Comparison of ENCODE assay signal across 8 mouse cellular contexts in the genomic region with DNA sequence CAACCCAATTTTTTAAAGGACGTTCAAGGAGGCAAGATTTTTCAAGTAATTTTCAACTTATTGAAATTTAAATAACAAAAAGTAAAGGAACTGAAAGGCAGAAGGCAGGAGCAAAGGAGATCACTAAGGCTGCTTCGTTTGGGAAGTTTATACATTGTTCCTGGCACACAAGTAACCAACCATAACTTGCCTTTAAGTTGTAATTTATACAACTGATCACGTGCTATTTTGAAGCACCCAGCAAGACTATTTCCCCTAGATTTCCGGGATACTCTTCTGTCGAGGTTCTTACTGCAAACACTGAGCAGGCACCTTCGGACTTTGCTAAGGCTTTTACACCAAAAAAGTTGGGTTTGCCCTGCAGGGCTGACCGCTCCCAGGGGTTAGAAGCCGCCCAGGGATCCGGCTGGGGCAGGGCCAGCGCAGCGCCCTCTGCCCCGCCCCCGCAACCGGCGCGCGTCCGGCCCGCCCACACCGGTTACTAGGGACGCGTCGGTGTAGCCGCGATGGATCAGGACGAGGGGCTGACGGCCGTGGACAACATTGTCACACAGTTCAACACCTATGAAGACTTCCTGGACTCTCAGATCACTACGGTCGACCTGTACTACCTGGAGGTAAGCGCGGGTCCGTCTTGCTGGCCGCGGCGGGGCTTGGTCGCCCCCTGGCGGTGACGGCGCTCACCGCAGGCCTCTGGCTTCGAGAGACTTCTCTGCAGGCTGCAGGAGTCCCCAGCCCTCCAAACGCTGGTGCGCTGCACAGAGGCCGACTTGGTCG. TPM values are rescaled to one million over a fixed set of nuclear protein-coding genes. Genes with fewer than 3 reads are reported as not detected.
A peak's percentile ranks its signal among the peaks of the same experiment; 100 is the strongest.
DNase-seq lines count a peak whose midpoint lies in the region; ATAC-seq lines count a peak whose summit lies in the region.

A gene (plus strand): TSS at position 457 of the 777 bp plus-strand sequence.

- no peak within 1 kb of the TSS for H3K27ac ChIP-seq in forebrain, embryonic 16.5 days (ENCODE audit: low read length)

- peak within 1 kb of the TSS; percentile 97 for H3K4me2 ChIP-seq in forebrain, embryonic 16.5 days (ENCODE audit: low read length)

- H3K9ac ChIP-seq in forebrain, embryonic 16.5 days (replicated peaks; ENCODE audit: low read depth, low read length): peak within 1 kb of the TSS; percentile 54

- no peaks in the 10 kb centered on the region for H3K36me3 ChIP-seq in forebrain, embryonic 16.5 days (ENCODE audit: control insufficient read depth, insufficient read depth)

- no peaks in the 10 kb centered on the region for H3K9me3 ChIP-seq in forebrain, embryonic 16.5 days (ENCODE audit: control insufficient read depth, low read length)

- under 1% methylated on average over 46 of the region's 46 CpGs for WGBS in forebrain, embryonic 16.5 days

- intact Hi-C loops in heart, postnatal 36 days (cut with DNase I): loop anchor here (1.0 to 10.0 kb wide), 3 partner anchors 144 to 1203 kb away; no protein-coding TSS in a partner anchor

- no peaks in the 10 kb centered on the region for H3K4me1 ChIP-seq in forebrain, embryonic 16.5 days (replicated peaks; ENCODE audit: control insufficient read depth, insufficient read depth, low read length)

- peak; percentile 96 for ATAC-seq in forebrain, embryonic 16.5 days
- ATAC-seq in neutrophil, adult 5-6 weeks (ENCODE audit: extremely low read depth, insufficient number of reproducible peaks, low FRiP score, poor library complexity, severe bottlenecking): peak; percentile 51; the same call in 1 of the 2 replicates

- H3K4me3 ChIP-seq in forebrain, embryonic 16.5 days (replicated peaks; ENCODE audit: low read length): peak within 1 kb of the TSS; percentile 73

- DNase-seq in CD8-positive naive resting alpha-beta T cell, adult 2 months (ENCODE audit: low read depth in 2 of 2, low spot score in 2 of 2): peak; percentile 55 to 64
- DNase-seq in cerebellum, adult 11 months: peak; percentile 76
- DNase-seq in heart, postnatal 36 days: peak; percentile 87 to 88
- peak; percentile 70 to 93 for DNase-seq in layer of hippocampus, adult 18-20 months (ENCODE audit: low spot score in 2 of 2)
- DNase-seq in lung, adult 18-20 months: peak; percentile 75 to 77
- peak; percentile 82 for DNase-seq in testis, postnatal 14 days (ENCODE audit: low spot score)

- H3K27me3 ChIP-seq in forebrain, embryonic 16.5 days (replicated peaks; ENCODE audit: control insufficient read depth, insufficient read depth, low read length): no peaks in the 10 kb centered on the region

RNA-seq across cellular contexts. Expression of the gene that starts here (rescaled TPM):
- 0.83 and 0.92 TPM in 2 replicates for polyA plus RNA-seq in forebrain, embryonic 16.5 days (2015; fragmentation: Nextera tagmentation; extraction: Ambion mirVana)
- total RNA-seq in heart, postnatal 36 days (2021): not detected
- under 1 TPM; 0.41 to 0.89 TPM for total RNA-seq in layer of hippocampus, adult 18-20 months (2021)
- not detected in 2 replicates for total RNA-seq in neutrophil, adult 5-6 weeks (2017)

Comparison
In these comparisons a context has a peak if more than half of its experiments do, and no peak if none do; other contexts are left out.
1. Peak in ATAC-seq, H3K4me3 ChIP-seq, H3K9ac ChIP-seq and H3K4me2 ChIP-seq in forebrain, embryonic 16.5 days; RNA of the gene not detected or under 1 TPM.
2. Peak in DNase-seq in heart, postnatal 36 days; RNA of the gene not detected or under 1 TPM.
3. Peak in DNase-seq in layer of hippocampus, adult 18-20 months; RNA of the gene not detected or under 1 TPM.
4. Peak in ATAC-seq in neutrophil, adult 5-6 weeks; RNA of the gene not detected or under 1 TPM.